Mouse (Mus musculus): ENCODE results near the gene Gm13697. TPM values are rescaled to one million over a fixed set of nuclear protein-coding genes. Genes with fewer than 3 reads are reported as not detected.

Gene Gm13697
- polyA plus RNA-seq (2015; fragmentation: Nextera tagmentation; extraction: Ambion mirVana), result not detected in 2 replicates

GRCm38 (mm10) chr2:83984443-83984842, at the start of gene Gm13697:
Gene Gm13697, plus strand, starts transcription at chr2:83984743.

GRCm38 (mm10) chr2:83940931-83941361, 43.6 kb upstream of the Gm13697 start, which contains the start of gene Zswim2:
Gene Zswim2, minus strand, starts transcription at chr2:83941228.

GRCm38 (mm10) chr2:83955393-83955792, 29.1 kb upstream of the Gm13697 start, which contains the start of gene Gm13698:
Gene Gm13698, plus strand, starts transcription at chr2:83955693.

GRCm38 (mm10) chr2:83961203-83961602, 23.3 kb upstream of the Gm13697 start, which contains the start of gene Gm13693:
Gene Gm13693, plus strand, starts transcription at chr2:83961503.

GRCm38 (mm10) chr2:83967013-83967412, 17.5 kb upstream of the Gm13697 start, which contains the start of gene Gm13695:
Gene Gm13695, plus strand, starts transcription at chr2:83967313.

GRCm38 (mm10) chr2:83972823-83973222, 11.7 kb upstream of the Gm13697 start, which contains the start of gene Gm13696:
Gene Gm13696, plus strand, starts transcription at chr2:83973123.

GRCm38 (mm10) chr2:83978633-83979032, 5.9 kb upstream of the Gm13697 start, which contains the start of gene Gm13694:
Gene Gm13694, plus strand, starts transcription at chr2:83978933.

GRCm38 (mm10) chr2:83990253-83990652, 5.7 kb downstream of the Gm13697 start, which contains the start of gene Gm13691:
Gene Gm13691, plus strand, starts transcription at chr2:83990553.

Other genes with a start within 250 kb of the Gm13697 start
- 5.2 and 9.7 TPM in 2 replicates for gene Fam171b, start 172.1 kb upstream of the Gm13697 start, polyA plus RNA-seq (2015; fragmentation: Nextera tagmentation; extraction: Ambion mirVana)
- not detected in 2 replicates for gene Zswim2, start 43.5 kb upstream of the Gm13697 start, polyA plus RNA-seq (2015; fragmentation: Nextera tagmentation; extraction: Ambion mirVana)
- not detected in 2 replicates for gene Gm13698, start 29.1 kb upstream of the Gm13697 start, polyA plus RNA-seq (2015; fragmentation: Nextera tagmentation; extraction: Ambion mirVana)
- not detected in 2 replicates for gene Gm13693, start 23.2 kb upstream of the Gm13697 start, polyA plus RNA-seq (2015; fragmentation: Nextera tagmentation; extraction: Ambion mirVana)
- not detected in 2 replicates for gene Gm13695, start 17.4 kb upstream of the Gm13697 start, polyA plus RNA-seq (2015; fragmentation: Nextera tagmentation; extraction: Ambion mirVana)
- not detected in 2 replicates for gene Gm13696, start 11.6 kb upstream of the Gm13697 start, polyA plus RNA-seq (2015; fragmentation: Nextera tagmentation; extraction: Ambion mirVana)
- gene Gm13694, start 5.8 kb upstream of the Gm13697 start, polyA plus RNA-seq (2015; fragmentation: Nextera tagmentation; extraction: Ambion mirVana), result not detected in 2 replicates
- gene Gm13691, start 5.8 kb downstream of the Gm13697 start, polyA plus RNA-seq (2015; fragmentation: Nextera tagmentation; extraction: Ambion mirVana), result not detected in 2 replicates